Mouse (Mus musculus) gastrocnemius, postnatal 4 days (tissue): ENCODE measurements at regions not wholly inside any gene's neighbourhood (a gene's known extent, or its start where the extent isn't known, plus 50 kb on each side); places are given as distances from the start of the nearest gene placed in this dataset.
A peak's percentile ranks its signal among the peaks of the same experiment; 100 is the strongest.
"Not testable (repeated sequence)": the region's sequence is repeated elsewhere in the genome, so short reads cannot be mapped to it uniquely, and the experiment has no call there.

Source experiments
- DNase-seq, 2 experiments: peaks; one replicate each; pipeline ENCODE4 v3.0.0; 2021 to 2022; ENCODE audit warnings: low spot score in 2 of 2, mixed read lengths in 2 of 2

- peak; percentile 33 to 56 for DNase-seq
Observed at GRCm38 (mm10) chr2:147307488-147308386, 54.0 kb upstream of the Pax1 start.

GRCm38 (mm10) chr2:147306728-147307127, 55.0 kb upstream of the Pax1 start:
- no peak for DNase-seq

- no peak for DNase-seq
Observed at GRCm38 (mm10) chr2:147305262-147305661, 56.5 kb upstream of the Pax1 start.

GRCm38 (mm10) chr2:147300503-147300902, 61.2 kb upstream of the Pax1 start:
- no peak for DNase-seq

- DNase-seq = no peak
Observed at GRCm38 (mm10) chr2:147299359-147299758, 62.4 kb upstream of the Pax1 start.

GRCm38 (mm10) chr2:147298499-147298896, 63.2 kb upstream of the Pax1 start:
- DNase-seq = peak; percentile 21 to 50

- no peak for DNase-seq
Observed at GRCm38 (mm10) chr2:147297876-147298498, 63.7 kb upstream of the Pax1 start.

- DNase-seq = not testable (repeated sequence)
Observed at GRCm38 (mm10) chr2:147294926-147295325, 66.8 kb upstream of the Pax1 start.

GRCm38 (mm10) chr2:147293294-147293688, 68.4 kb upstream of the Pax1 start:
- DNase-seq = no peak

GRCm38 (mm10) chr2:147292387-147293293, 69.1 kb upstream of the Pax1 start:
- no peak for DNase-seq

- DNase-seq = no peak
Observed at GRCm38 (mm10) chr2:147283390-147283789, 78.3 kb upstream of the Pax1 start.

GRCm38 (mm10) chr2:147277636-147278035, 83.6 kb upstream of the Nkx2-2 start:
- DNase-seq = no peak

- DNase-seq = no peak
Observed at GRCm38 (mm10) chr2:147269171-147269570, 75.1 kb upstream of the Nkx2-2 start.

GRCm38 (mm10) chr2:147267901-147268300, 73.9 kb upstream of the Nkx2-2 start:
- DNase-seq = no peak

- no peak for DNase-seq
Observed at GRCm38 (mm10) chr2:147267257-147267656, 73.2 kb upstream of the Nkx2-2 start.

GRCm38 (mm10) chr2:147256696-147257095, 62.7 kb upstream of the Nkx2-2 start:
- DNase-seq = peak; percentile 42 to 45

GRCm38 (mm10) chr2:147254944-147255343, 60.9 kb upstream of the Nkx2-2 start:
- no peak for DNase-seq

- DNase-seq = no peak
Observed at GRCm38 (mm10) chr2:147254137-147254536, 60.1 kb upstream of the Nkx2-2 start.

GRCm38 (mm10) chr2:147247981-147248514, 54.0 kb upstream of the Nkx2-2 start:
- DNase-seq = no peak

- DNase-seq = no peak
Observed at GRCm38 (mm10) chr2:147247238-147247637, 53.2 kb upstream of the Nkx2-2 start.

- DNase-seq = no peak
Observed at GRCm38 (mm10) chr2:147244406-147244805, 50.4 kb upstream of the Nkx2-2 start.
